Mouse (Mus musculus) kidney, postnatal 0 days (tissue): ENCODE results near the gene Knl1. TPM values are rescaled to one million over a fixed set of nuclear protein-coding genes. Genes with fewer than 3 reads are reported as not detected.
"Not testable (repeated sequence)": the region's sequence is repeated elsewhere in the genome, so short reads cannot be mapped to it uniquely, and the experiment has no call there.

ENCODE experiments used
- ATAC-seq: fragments of 200-750 bp; cut with Nextera tagmentation; replicated peaks from 2 replicates; pipeline ENCODE4 v1.8.0; 2017; ENCODE audit warnings: low read depth, moderate number of reproducible peaks, moderate TSS enrichment, moderate library complexity; ENCODE audit not compliant: low FRiP score
- DNase-seq: peaks from one replicate; pipeline ENCODE4 v3.0.0-alpha.2; 2016; ENCODE audit warnings: low spot score
- H3K27ac ChIP-seq: fragments of 300-500 bp; sonication (generic); 2 replicates; pipeline ENCODE4 v1.5.1; 2014; ENCODE audit warnings: mild to moderate bottlenecking
- H3K27me3 ChIP-seq: fragments of 300-500 bp; sonication (generic); 2 replicates; pipeline ENCODE4 v1.6.1; 2014; ENCODE audit warnings: low read length, mixed read lengths; ENCODE audit not compliant: insufficient read depth
- H3K36me3 ChIP-seq: fragments of 300-500 bp; sonication (generic); 2 replicates; pipeline ENCODE4 v1.6.1; 2014; ENCODE audit warnings: low read length, mixed read lengths; ENCODE audit not compliant: insufficient read depth
- H3K4me1 ChIP-seq: fragments of 300-500 bp; sonication (generic); replicated peaks from 2 replicates; pipeline ENCODE4 v1.6.1; 2014; ENCODE audit warnings: antibody characterized with exemption, low read length, mixed read lengths; ENCODE audit not compliant: insufficient read depth
- H3K4me2 ChIP-seq: fragments of 300-500 bp; sonication (generic); 2 replicates; pipeline ENCODE4 v1.6.1; 2014; ENCODE audit warnings: mild to moderate bottlenecking, low read length, moderate library complexity, mixed read lengths
- H3K4me3 ChIP-seq: fragments of 300-500 bp; sonication (generic); replicated peaks from 2 replicates; pipeline ENCODE4 v1.5.1; 2014; ENCODE audit warnings: low read depth, low read length
- H3K9ac ChIP-seq: fragments of 300-500 bp; sonication (generic); 2 replicates; pipeline ENCODE4 v1.6.1; 2014; ENCODE audit warnings: low read depth, low read length
- H3K9me3 ChIP-seq: fragments of 300-500 bp; sonication (generic); replicated peaks from 2 replicates; pipeline ENCODE4 v1.6.1; 2016; ENCODE audit warnings: low read length, inconsistent platforms, mixed read lengths
- CTCF ChIP-seq: IDR thresholded peaks from 2 replicates; pipeline ENCODE4 v1.5.1; 2016; ENCODE audit warnings: antibody characterized with exemption, low read depth, mild to moderate bottlenecking, moderate library complexity
- WGBS: fragments of 180-500 bp; shearing (Covaris S2); extraction: QIAGEN DNeasy Blood & Tissue Kit; methylation state at CpG from one replicate; pipeline ENCODE4 v1.1.7; 2014; 5-methylcytosine and 5-hydroxymethylcytosine counted together
- polyA plus RNA-seq: library from polyadenylated mRNA; unstranded; fragments of >200 nt; fragmentation: Nextera tagmentation; extraction: Ambion mirVana; gene quantifications from 2 replicates; pipeline ENCODE4 v1.2.1, GENCODE M21; 2015

Knl1 gene
- polyA plus RNA-seq, 1 experiment from 2014 or later: 25.6 TPM

DNA sequence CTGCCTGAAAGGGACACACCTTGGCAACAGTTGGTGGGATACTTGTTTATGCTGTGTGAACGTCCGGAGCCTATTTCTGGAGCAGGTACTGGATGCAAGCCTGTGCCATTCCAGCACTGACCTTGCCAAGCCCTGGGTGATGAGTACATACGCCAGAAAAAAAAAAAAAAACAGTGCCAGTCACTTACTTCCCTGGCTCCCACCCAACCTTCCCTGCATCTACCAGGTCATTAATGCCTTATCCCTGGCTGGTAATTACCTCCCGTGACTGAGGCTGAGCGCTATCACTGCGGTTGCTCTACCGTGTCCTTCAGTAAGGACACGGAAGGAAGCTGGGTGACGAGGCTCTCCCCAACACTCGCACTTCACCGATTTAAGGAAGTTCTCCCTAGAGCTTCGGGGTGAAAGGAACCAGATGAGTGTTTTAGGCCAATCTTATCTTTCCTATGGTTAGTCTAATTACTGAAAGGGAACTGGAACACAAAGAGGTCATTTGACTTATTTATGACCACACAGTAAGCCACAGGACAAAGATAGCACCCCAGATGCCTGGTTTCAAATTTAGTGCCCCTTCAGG, 31.2 kb upstream of the Knl1 start:
- Histone ChIP-seq H3K4me3 (no peak overlapping the region), H3K9me3 (no peaks in the 10 kb centered on the region), H3K4me2 (no peak overlapping the region), H3K4me1 (peaks cover 10% of the 10 kb centered on the region; the same call in 1 of the 2 replicates), H3K36me3 (no peaks in the 10 kb centered on the region; the same call in 1 of the 2 replicates), H3K27me3 (no peaks in the 10 kb centered on the region), H3K27ac (no peak overlapping the region), H3K9ac (no peak overlapping the region)
- ATAC-seq (no peak), DNase-seq (peak; percentile 36)
- TF ChIP-seq CTCF: no peak
- WGBS: 34% methylated on average over 12 of the region's 12 CpGs

DNA sequence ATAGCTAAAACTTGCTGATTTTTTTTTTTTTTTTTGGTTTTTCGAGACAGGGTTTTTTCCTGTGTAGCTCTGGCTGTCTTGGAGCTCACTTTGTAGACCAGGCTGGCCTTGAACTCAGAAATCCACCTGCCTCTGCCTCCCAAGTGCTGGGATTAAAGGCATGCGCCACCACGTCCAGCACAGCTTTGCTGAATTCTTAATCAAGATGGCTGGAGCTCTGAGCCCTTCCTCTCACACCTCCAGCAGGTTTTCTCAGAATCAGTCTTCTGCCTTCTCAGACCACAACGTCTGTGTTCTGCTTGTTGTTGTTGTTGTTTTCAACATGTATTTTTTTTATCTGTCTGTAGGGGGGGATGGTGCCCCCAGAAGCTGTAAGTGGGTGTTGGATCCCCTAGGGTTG, 30.6 kb upstream of the Knl1 start:
- not testable (repeated sequence) for ATAC-seq, H3K4me1 ChIP-seq, H3K36me3 ChIP-seq, H3K9ac ChIP-seq, H3K4me3 ChIP-seq, H3K27ac ChIP-seq, DNase-seq, H3K4me2 ChIP-seq, H3K9me3 ChIP-seq, H3K27me3 ChIP-seq
- WGBS: 74% methylated on average over 4 of the region's 4 CpGs

GRCm38 (mm10) chr2:119017647-119018046, 29.3 kb upstream of the Knl1 start:
- no peak for DNase-seq
- Histone ChIP-seq H3K4me2 (no peak overlapping the region), H3K27ac (no peak overlapping the region), H3K9ac (no peak overlapping the region), H3K36me3 (peaks cover 13% of the 10 kb centered on the region), H3K4me1 (peaks cover 10% of the 10 kb centered on the region; the same call in 1 of the 2 replicates), H3K9me3 (no peaks in the 10 kb centered on the region), H3K4me3 (no peak overlapping the region), H3K27me3 (no peaks in the 10 kb centered on the region)
- TF ChIP-seq CTCF: peak; percentile 39; the same call in 1 of the 2 replicates
- 93% methylated on average over 3 of the region's 3 CpGs for WGBS
- ATAC-seq: no peak

DNA sequence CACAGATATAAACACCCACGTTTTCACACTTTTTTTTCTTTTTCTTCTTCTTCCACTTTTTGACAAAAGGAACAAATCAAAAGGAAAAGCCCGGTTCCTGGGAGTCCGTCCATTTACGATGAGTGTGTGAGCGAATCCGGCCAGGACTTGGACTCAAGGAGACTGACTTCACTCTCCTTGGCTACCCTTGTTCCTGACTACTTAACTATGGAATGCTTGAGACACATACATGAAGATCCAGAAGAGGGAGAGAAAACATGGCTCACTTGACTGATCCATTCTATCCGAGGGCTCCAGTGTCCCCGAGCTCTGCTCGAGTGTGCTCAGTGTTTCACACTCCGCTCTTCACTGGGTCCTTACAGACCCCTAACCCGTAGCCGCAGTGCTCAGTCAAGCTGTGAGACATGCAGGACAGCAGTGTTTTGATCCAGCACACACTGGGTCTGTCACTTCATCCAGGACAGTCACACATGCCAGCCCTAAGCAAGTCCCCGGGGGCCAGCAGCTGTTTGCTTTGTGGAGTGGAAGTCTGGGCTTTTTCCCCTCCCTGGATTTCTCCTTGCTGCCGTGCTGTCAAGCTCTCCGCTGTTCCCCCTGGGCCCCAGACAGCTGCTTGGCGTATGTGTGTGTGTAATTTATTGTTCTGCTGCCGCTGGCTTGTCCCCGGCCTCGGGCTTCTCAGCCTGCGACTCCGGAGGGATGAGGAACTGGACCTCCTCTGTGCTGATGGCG, 28.4 kb upstream of the Knl1 start:
- peak overlapping the region; percentile 7; the same call in 1 of the 2 replicates for H3K4me2 ChIP-seq
- no peak overlapping the region for H3K4me3 ChIP-seq
- H3K36me3 ChIP-seq: peaks cover 18% of the 10 kb centered on the region
- no peak for TF ChIP-seq CTCF
- no peaks in the 10 kb centered on the region for H3K27me3 ChIP-seq
- ATAC-seq (peak; percentile 60; the same call in 1 of the 2 replicates), DNase-seq (peak; percentile 82)
- WGBS: 40% methylated on average over 22 of the region's 22 CpGs
- H3K9me3 ChIP-seq: no peaks in the 10 kb centered on the region
- H3K27ac ChIP-seq: peak overlapping the region; percentile 47; the same call in 1 of the 2 replicates
- peaks cover 10% of the 10 kb centered on the region; the same call in 1 of the 2 replicates for H3K4me1 ChIP-seq
- H3K9ac ChIP-seq: no peak overlapping the region

GRCm38 (mm10) chr2:119019131-119019530, 27.8 kb upstream of the Knl1 start:
- no peak overlapping the region for H3K9ac ChIP-seq
- 16% methylated on average over 5 of the region's 5 CpGs for WGBS
- peak overlapping the region; percentile 47; the same call in 1 of the 2 replicates for H3K27ac ChIP-seq
- peak; percentile 58; the same call in 1 of the 2 replicates for TF ChIP-seq CTCF
- peak; percentile 36; the same call in 1 of the 2 replicates for ATAC-seq
- peaks cover 18% of the 10 kb centered on the region for H3K36me3 ChIP-seq
- H3K9me3 ChIP-seq: no peaks in the 10 kb centered on the region
- DNase-seq: peak; percentile 69
- H3K4me3 ChIP-seq: no peak overlapping the region
- H3K4me2 ChIP-seq: peak overlapping the region; percentile 7; the same call in 1 of the 2 replicates
- no peaks in the 10 kb centered on the region for H3K27me3 ChIP-seq
- peaks cover 10% of the 10 kb centered on the region; the same call in 1 of the 2 replicates for H3K4me1 ChIP-seq

DNA sequence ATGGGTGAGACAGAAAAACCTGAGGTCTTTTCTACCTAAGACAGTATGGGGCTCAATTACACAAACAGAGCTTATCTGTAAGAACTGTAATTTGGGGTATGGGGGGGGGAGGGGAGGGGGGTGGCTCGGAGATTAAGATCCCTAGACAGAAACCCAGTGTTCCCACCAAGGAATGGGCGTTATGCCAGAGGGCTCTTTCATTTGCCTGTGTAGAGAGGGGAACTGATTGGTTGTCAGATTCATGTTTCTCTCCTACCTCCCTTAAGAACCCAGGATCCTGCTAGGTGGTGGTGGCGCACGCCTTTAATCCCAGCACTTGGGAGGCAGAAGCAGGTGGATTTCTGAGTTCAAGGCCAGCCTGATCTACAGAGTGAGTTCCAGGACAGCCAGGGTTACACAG, 27.4 kb upstream of the Knl1 start:
- H3K9me3 ChIP-seq: no peaks in the 10 kb centered on the region
- peaks cover 10% of the 10 kb centered on the region; the same call in 1 of the 2 replicates for H3K4me1 ChIP-seq
- H3K4me3 ChIP-seq: no peak overlapping the region
- no peaks in the 10 kb centered on the region for H3K27me3 ChIP-seq
- no peak for DNase-seq
- H3K36me3 ChIP-seq: peaks cover 18% of the 10 kb centered on the region
- no peak overlapping the region for H3K9ac ChIP-seq
- H3K4me2 ChIP-seq: no peak overlapping the region
- no peak for ATAC-seq
- TF ChIP-seq CTCF: no peak
- 59% methylated on average over 4 of the region's 4 CpGs for WGBS
- H3K27ac ChIP-seq: no peak overlapping the region
